Mouse (Mus musculus) ES-E14 (cell line): Measurements from ENCODE around the gene Pccb. TPM values are rescaled to one million over a fixed set of nuclear protein-coding genes. Genes with fewer than 3 reads are reported as not detected.

Experiments used
- DNase-seq: peaks from one replicate; pipeline ENCODE4 v3.0.0-alpha.2; 2013; ENCODE audit warnings: low read depth, low spot score
- H3K27ac ChIP-seq: 2 replicates; pipeline ENCODE4 v1.5.1; 2012; ENCODE audit warnings: low read depth, mild to moderate bottlenecking, low read length, moderate library complexity, mixed read lengths; ENCODE audit not compliant: poor library complexity, insufficient read depth, severe bottlenecking
- H3K36me3 ChIP-seq: 2 replicates; pipeline ENCODE4 v1.6.1; 2012; ENCODE audit warnings: mild to moderate bottlenecking, low read length, moderate library complexity, mixed read lengths; ENCODE audit not compliant: control insufficient read depth, poor library complexity, insufficient read depth, severe bottlenecking
- H3K4me1 ChIP-seq, 2 experiments: fragments of 150-350 bp in 1 of 2; sonication (generic) in 1 of 2; 2 replicates each; pipeline ENCODE4 v1.6.1; 2012; ENCODE audit warnings: low read length in 2 of 2, mild to moderate bottlenecking in 1 of 2, mixed read lengths in 1 of 2; ENCODE audit not compliant: control insufficient read depth in 2 of 2, insufficient read depth in 2 of 2, poor library complexity in 1 of 2
- H3K4me3 ChIP-seq, 2 experiments: fragments of 150-350 bp in 1 of 2; sonication (generic) in 1 of 2; 2 replicates each; pipeline ENCODE4 v1.5.1; 2012; ENCODE audit warnings: low read length in 2 of 2, low read depth in 1 of 2, mild to moderate bottlenecking in 1 of 2, mixed read lengths in 1 of 2; ENCODE audit not compliant: insufficient read depth in 1 of 2, poor library complexity in 1 of 2, severe bottlenecking in 1 of 2
- H3K9ac ChIP-seq: 2 replicates; pipeline ENCODE4 v1.6.1; 2012; ENCODE audit warnings: low read depth, mild to moderate bottlenecking, low read length, mixed read lengths; ENCODE audit not compliant: poor library complexity, insufficient read depth, severe bottlenecking
- H3K9me3 ChIP-seq: fragments of 150-350 bp; sonication (generic); 2 replicates; pipeline ENCODE4 v1.6.1; 2012; ENCODE audit warnings: low read depth, mild to moderate bottlenecking, low read length; ENCODE audit not compliant: control insufficient read depth, insufficient read depth
- CHD2 ChIP-seq: IDR thresholded peaks from 2 replicates; pipeline ENCODE4 v1.6.1; 2014; ENCODE audit warnings: mild to moderate bottlenecking, low read depth, low read length, inconsistent platforms
- HCFC1 ChIP-seq: IDR thresholded peaks from 2 replicates; pipeline ENCODE4 v1.6.1; 2012; ENCODE audit warnings: low read length, inconsistent platforms, borderline replicate concordance; ENCODE audit not compliant: insufficient read depth
- MAFK ChIP-seq: IDR thresholded peaks from 2 replicates; pipeline ENCODE4 v1.6.1; 2014; ENCODE audit warnings: mild to moderate bottlenecking, low read depth, low read length, inconsistent platforms; ENCODE audit not compliant: insufficient read depth
- ZC3H11A ChIP-seq: IDR thresholded peaks from 2 replicates; pipeline ENCODE4 v1.6.1; 2012; ENCODE audit warnings: low read depth, mild to moderate bottlenecking, inconsistent platforms, low read length, borderline replicate concordance
- ZNF384 ChIP-seq: IDR thresholded peaks from 2 replicates; pipeline ENCODE4 v1.6.1; 2012; ENCODE audit warnings: low read depth, low read length, inconsistent platforms
- in situ Hi-C, 2 experiments: fragments of 600-800 bp; cut with MboI; formaldehyde crosslinking; loops; one replicate each; pipeline ENCODE4 v1.15.1; 2025; ENCODE audit warnings: low sequenced_read_pairs in 2 of 2, inconsistent platforms in 1 of 2; ENCODE audit not compliant: unreplicated experiment in 2 of 2
- total RNA-seq: library from RNA; depleted of rRNA; stranded (reverse); fragments of 300-350 nt; gene quantifications from 2 replicates; pipeline ENCODE4 v1.2.3, GENCODE M21; 2012

Pccb gene
- total RNA-seq, 1 experiment, result 24.8 TPM

- in situ Hi-C loops, result no loop called here
- Histone ChIP-seq H3K9me3 (no peaks in the 10 kb centered on the region), H3K27ac (peak overlapping the region; percentile 76; the same call in 1 of the 2 replicates), H3K9ac (no peak overlapping the region), H3K36me3 (no peaks in the 10 kb centered on the region), H3K4me3 (no peak overlapping the region), H3K4me1 (peaks cover 4 to 21% of the 10 kb centered on the region in 2 experiments; a peak in 3 of 4 replicates)
- DNase-seq, result peak; percentile 94
- TF ChIP-seq MAFK, result no peak
- peak; percentile 78 for TF ChIP-seq CHD2
- peak; percentile 68 for TF ChIP-seq ZNF384
These were observed 6.8 kb upstream of the Pccb start for GRCm38 (mm10) chr9:101041508-101041907.

GRCm38 (mm10) chr9:101038634-101039033 lies 3.9 kb upstream of the Pccb start:
- in situ Hi-C loops, result no loop called here
- no peaks in the 10 kb centered on the region for H3K9me3 ChIP-seq
- H3K36me3 ChIP-seq, result no peaks in the 10 kb centered on the region
- TF ChIP-seq ZC3H11A, result no peak
- H3K9ac ChIP-seq, result no peak overlapping the region
- no peak for DNase-seq
- H3K4me3 ChIP-seq, result no peak overlapping the region
- no peak overlapping the region for H3K27ac ChIP-seq
- peaks cover 4 to 29% of the 10 kb centered on the region in 2 experiments; a peak in 3 of 4 replicates for H3K4me1 ChIP-seq

GRCm38 (mm10) chr9:101037396-101037795 lies 2.7 kb upstream of the Pccb start:
- in situ Hi-C loops, result no loop called here
- no peak for DNase-seq
- H3K9ac ChIP-seq, result no peak overlapping the region
- H3K36me3 ChIP-seq, result no peaks in the 10 kb centered on the region
- no peak overlapping the region for H3K27ac ChIP-seq
- no peak overlapping the region for H3K4me3 ChIP-seq
- TF ChIP-seq ZC3H11A, result no peak
- TF ChIP-seq MAFK, result no peak
- TF ChIP-seq HCFC1, result no peak
- no peak for TF ChIP-seq ZNF384
- no peak for TF ChIP-seq CHD2
- H3K9me3 ChIP-seq, result no peaks in the 10 kb centered on the region
- peaks cover 2 to 21% of the 10 kb centered on the region in 2 experiments; a peak in 3 of 4 replicates for H3K4me1 ChIP-seq

- no peaks in the 10 kb centered on the region for H3K36me3 ChIP-seq
- DNase-seq, result no peak
- H3K4me3 ChIP-seq, result no peak overlapping the region
- in situ Hi-C loops, result no loop called here
- H3K27ac ChIP-seq, result no peak overlapping the region
- no peak overlapping the region for H3K9ac ChIP-seq
- no peak for TF ChIP-seq MAFK
- no peak for TF ChIP-seq CHD2
- TF ChIP-seq HCFC1, result no peak
- TF ChIP-seq ZNF384, result no peak
- TF ChIP-seq ZC3H11A, result no peak
- H3K9me3 ChIP-seq, result no peaks in the 10 kb centered on the region
- H3K4me1 ChIP-seq, result peaks cover 2 to 19% of the 10 kb centered on the region in 2 experiments
These were observed 2.2 kb upstream of the Pccb start for GRCm38 (mm10) chr9:101036876-101037275.

GRCm38 (mm10) chr9:101035836-101036596 lies 1.3 kb upstream of the Pccb start:
- no peak for DNase-seq
- Histone ChIP-seq H3K4me1 (peaks cover 2 to 20% of the 10 kb centered on the region in 2 experiments), H3K36me3 (no peaks in the 10 kb centered on the region), H3K9me3 (no peaks in the 10 kb centered on the region), H3K4me3 (no peak overlapping the region), H3K27ac (no peak overlapping the region), H3K9ac (no peak overlapping the region)
- TF ChIP-seq ZNF384, result no peak
- in situ Hi-C loops, result no loop called here
